Mouse (Mus musculus) megakaryocyte, embryonic 14.5 days (primary cell): ENCODE measurements around the gene Cacna1e.

Experiments used
- FLI1 ChIP-seq: IDR thresholded peaks from 2 replicates; pipeline ENCODE4 v1.6.1; 2012; ENCODE audit warnings: low read length, inconsistent platforms, mixed read lengths
- GATA1 ChIP-seq: IDR thresholded peaks from 3 replicates; pipeline ENCODE4 v1.6.1; 2012; ENCODE audit warnings: mixed read lengths, low read length, inconsistent platforms, borderline replicate concordance

DNA sequence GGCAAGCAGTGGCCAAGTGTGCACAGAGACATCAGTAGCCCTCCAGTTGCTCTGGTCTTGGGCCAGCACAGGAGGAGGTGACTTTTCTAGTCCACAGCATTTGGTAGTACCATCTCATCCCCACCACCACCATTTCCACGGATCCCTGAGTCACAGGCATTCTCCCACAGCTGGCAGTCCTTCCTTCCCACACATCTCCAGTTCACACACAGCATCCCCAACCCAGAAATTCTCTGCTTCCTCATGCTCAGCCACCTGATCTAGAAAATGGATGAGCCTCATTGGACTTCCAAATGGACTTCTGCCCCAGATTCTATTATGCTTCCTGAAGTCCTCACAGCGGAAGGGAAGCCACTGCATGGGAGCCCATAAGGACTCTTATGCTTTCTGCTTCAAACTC is 181.7 kb downstream of the Cacna1e start:
- TF ChIP-seq GATA1: no peak
- TF ChIP-seq FLI1: no peak
